Mouse (Mus musculus): ENCODE results near the gene Papolb.

- no peak for TF ChIP-seq CTCF (IDR thresholded peaks at IDR 0.05; ENCODE audit: control insufficient read depth, insufficient read depth, insufficient replicate concordance, low read depth, low read length)
- TF ChIP-seq POLR2A (IDR thresholded peaks at IDR 0.05; ENCODE audit: control insufficient read depth, low read depth, low read length) = no peak
These were observed 9.5 kb downstream of the Papolb start for GRCm38 (mm10) chr5:142520360-142520759.
